Mouse (Mus musculus): ENCODE results near the gene Ephb2.
A peak's percentile ranks its signal among the peaks of the same experiment; 100 is the strongest.

Gene Ephb2

DNA sequence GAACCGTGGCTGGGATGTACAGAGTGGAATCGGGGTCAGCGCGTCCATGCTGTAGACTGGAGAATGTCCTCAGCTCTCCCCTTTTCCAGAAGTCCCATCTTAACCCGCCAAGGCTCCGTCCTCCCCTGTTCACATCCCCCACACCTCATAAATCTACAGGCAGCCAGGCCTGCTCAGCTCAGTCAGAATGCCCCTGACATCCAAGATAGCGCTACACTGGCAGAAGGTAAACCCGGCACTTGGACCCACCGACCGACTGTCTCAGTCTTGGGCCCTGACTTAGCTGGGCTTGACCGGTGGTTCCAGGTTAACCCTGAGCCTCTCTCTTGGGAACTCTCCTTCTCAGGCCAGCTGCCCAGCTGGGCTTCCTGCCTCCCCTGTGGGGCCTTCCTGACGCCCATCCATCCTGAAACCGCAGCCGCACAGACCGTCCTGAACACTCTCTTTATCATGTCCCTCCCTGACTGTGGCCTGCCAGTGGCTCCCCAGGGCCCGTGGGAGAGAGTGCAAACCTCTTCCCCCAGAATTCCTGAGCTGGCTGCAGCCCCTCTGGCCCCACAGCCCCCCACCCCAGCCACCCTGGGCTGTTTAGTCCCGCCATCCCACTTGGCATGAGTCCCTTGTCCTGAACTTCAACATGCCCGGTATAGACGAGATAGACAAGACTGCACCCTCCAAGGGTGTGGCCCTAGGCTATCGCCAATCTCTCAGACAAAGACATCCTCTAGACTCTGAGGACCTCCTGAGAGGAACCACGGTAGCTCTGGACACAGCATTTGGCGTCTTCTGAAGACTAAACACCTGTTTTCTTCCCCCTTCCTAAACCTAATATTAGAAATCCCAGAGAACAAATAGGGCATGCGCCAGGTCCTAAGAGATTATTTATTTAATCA, 37.9 kb downstream of the Ephb2 start:
- no peak for DNase-seq

DNA sequence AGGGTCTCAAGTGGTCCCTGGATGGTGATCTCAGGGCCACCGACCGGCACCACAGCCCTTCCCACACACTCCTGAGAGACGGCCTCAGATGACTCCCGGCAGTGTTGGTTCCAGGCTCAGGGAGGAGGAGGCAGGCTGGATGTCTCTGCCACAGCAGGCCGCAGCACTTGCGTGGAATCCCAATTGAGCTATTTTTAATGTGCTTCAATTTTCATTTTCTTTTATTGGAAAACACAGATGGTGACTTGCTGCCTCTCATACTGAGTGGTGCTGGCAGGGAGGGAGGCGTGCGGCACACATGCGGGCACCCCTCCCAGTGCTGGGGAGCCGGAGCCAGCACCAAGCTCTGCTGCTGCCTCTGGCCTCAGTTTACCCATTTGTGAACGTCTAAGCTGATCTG, 42.5 kb downstream of the Ephb2 start:
- peak; percentile 41 for DNase-seq

DNA sequence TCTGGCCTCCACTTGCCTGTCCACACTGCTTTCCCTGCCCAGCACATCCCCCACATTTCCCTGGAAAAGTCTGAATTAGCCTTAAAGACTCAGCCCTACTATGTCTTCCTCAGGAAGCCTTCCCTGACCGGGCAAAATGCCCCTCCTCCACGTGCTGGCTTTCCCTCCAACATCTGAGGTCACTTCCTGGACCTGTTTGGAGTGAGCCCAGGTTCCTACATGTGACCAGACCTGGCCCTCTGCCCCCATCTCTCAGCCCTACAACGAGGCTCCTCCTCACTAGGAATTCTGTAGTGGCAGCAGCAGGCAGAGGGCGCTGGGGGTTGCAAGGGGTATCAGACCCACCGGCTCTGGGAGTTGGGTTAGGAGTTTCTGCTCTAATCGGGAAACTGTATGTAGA, 46.0 kb downstream of the Ephb2 start:
- peak; percentile 40 for DNase-seq

DNA sequence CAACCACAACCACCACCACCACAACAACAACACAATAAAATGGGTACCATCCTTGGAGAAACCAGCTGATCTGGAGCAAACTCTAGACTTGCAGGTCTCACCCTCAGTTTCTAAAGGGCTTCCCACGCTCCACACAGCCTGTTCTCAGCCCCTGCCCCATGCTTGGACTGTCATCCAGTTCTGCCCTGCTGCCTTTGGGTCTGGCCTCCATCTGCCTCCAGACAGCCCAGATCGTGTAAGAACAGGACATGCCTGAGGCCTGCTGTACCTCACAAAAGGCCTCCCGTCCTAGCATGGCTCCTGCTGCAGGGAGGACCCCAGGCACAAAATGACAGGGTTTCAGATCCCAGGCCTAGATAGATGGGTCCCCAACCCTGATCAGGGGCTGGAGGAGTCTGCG, 48.4 kb downstream of the Ephb2 start:
- DNase-seq = no peak

DNA sequence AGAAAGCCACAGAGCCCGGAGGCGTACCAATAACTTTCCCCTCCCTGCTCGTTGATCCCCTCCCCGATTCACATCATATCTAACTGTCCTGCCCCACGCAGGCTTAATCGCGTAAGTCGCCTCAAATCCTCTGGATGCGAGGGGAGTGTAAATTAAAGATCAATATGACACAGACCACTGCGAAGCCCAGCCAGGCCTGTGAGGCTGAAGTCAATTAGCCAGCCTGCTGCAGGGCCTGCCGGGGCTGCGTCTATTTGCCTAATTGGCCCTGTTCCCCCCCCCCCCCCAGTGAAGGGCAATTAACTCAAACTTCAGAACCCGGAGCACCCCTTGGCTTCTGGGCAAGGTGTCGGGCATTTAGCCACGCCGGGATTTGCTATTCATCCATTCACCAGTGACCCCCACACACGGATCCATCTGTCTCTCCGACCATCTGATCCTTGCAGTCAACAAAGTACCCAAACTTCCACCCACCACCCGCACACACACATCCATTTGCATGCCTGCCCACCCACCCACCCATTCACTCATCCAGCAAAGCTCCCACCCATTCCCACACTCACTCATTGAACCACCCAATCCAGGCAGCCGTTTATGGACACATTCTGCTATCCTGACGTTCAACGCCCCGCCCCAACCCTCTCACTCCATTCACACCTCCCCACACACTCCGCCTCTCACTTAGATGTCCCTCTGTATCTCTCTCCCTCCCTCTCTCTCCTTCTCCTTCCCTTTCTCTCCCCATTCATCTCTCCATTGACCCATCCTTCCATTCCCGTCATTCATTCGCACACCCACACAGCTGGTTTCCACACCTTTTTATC, 49.1 kb downstream of the Ephb2 start:
- no peak for DNase-seq

DNA sequence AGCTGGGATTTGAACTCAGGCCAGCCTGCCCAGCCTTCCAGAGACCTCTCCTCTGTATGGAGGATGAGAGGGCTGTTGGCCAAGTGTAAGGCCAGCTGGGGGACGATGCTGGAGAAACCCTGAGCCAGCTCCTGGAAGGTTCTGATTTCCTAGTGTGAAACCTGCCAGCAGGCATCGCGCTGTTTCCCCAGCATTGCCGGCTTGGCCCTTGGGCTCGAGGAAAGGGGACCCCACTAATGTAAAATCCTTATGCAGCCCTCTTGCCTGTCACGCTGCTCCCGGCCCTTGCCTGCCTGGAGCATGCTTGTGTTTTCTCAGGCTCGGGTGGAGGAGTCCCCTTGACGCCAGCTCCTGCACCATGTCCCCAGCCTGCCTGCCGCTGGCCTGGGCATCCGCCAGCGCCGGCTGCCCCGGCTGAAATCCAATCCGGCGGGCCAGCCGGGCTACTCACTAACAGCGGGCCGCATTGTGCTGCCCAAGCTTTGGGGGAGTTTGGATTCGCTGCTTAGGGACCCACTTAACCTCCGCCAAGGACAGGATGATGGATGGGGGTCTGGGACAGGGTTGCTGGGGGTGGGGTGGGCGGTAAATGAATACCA, 52.1 kb downstream of the Ephb2 start:
- no peak for DNase-seq

DNA sequence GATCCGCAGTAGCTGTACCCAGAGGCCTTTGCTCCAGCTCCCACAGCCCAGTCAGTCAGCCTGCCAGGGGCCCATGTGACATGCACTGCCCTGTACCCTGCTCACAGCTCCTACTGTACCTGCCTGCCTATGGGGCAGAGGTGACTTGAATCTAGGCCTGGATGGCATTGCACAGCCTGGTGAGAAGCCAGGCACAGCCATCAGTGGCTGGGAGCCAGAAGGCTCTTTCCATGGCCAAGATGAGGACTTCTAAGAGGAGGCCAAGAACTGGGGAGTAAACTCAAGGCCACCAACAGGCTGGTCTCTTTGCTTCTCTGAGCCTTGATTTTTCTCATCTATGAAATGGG, 53.2 kb downstream of the Ephb2 start:
- peak; percentile 38 for DNase-seq

DNA sequence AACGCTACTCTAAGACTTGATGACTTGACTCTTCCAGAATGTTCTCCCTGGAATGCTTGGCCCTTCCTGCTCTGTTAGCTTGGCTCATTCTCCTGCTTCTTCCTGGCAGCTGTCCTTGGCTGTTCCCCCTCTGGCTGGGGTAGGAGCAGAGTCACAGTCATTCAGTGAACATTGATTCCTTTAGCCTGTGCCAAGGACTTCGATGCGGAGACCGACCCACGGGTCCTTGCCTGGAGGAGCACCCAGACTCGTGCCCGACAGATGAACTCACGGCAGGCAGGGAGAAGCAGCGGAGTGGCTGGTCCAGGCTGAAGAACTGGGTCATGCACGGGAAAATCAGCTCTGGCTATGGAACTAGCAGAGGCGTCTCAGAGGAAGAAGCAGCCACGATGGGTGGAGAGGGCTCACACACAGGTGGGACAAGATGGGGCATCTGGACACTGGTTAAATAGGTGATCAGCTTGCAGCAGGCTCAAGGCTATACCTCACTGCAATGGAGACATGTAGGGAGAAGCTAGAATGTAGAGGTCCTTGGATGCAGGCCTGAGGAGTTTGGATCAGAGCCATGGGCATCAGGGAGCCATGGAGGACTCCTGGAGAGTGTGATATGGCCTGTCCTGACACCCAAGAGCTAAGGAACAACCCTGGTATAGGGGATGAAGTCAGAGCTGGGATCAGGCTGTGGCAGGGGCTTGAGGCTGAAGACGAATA, 53.8 kb downstream of the Ephb2 start:
- DNase-seq = peak; percentile 42

DNA sequence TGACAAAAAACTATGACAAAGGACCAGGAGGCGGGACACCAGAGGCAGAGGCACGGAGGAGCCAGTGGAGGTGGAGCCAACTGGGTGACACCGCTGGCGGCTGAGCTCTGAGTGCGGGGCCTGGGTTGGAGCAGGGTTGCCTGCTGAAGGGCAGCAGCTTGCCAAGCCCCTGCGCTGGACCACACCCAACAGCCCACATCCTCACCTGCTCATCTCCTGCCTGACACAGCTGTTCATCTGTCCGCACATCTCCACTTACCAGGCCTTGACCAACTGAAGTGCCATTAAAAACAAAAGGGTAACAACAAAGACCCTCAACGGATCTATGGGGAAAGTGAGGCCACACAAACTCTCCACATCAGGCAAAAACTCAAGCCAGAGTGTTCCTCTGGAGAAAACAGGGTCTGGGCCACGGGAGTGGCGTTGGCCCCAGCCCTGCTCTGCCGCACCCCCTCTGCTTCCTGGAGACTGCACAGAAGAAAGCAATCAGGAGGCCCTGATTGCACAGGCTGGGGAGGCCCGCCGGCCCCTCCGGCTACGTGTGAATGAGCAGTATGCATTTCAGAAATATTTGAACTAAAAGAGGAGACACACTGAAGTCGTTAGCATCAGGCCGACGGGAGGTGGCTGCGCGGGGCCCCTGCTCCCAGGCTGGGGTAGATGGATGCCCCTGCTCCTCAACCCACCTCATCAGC, 55.4 kb downstream of the Ephb2 start:
- DNase-seq = no peak

DNA sequence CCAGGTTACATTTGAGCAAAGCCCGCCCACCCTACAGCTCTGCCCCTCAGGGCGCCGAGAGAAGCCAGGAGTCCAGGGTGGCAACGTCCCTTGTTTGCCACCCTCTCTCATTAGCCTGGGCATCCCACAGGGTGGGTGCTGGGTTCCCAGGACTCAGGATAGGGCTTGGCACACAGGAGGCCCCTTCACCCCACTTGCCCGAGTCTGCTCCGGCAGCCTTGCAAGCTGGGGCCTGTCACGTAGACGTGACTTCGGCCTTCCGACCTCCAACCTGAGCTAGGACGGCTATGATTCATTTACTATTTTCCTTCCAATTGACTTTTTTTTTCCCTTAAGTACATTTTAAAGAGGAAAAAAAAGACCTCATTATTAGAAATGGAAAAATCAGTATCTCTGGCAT, 56.6 kb downstream of the Ephb2 start:
- no peak for DNase-seq

DNA sequence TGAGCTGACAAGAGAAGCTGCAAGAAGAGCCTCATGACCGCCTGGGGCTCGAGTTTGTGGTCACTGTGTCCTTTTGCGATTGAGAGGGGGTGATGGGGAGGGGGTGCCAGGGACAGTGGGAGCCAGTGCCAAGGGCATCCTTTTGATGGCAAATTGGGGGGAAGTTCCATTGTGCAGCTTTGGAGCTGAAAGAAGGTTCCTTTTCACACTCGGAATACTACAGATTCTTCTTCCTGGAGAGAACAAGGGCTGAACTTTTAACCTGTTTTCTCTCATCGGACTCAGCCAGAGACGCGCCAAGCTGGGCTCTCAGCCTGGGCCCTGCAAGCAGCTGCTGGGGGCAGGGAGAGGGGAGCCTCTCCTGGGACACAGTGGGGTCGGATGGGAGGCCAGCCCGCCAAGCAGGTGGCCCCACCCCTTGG, 59.3 kb downstream of the Ephb2 start:
- DNase-seq = no peak

DNA sequence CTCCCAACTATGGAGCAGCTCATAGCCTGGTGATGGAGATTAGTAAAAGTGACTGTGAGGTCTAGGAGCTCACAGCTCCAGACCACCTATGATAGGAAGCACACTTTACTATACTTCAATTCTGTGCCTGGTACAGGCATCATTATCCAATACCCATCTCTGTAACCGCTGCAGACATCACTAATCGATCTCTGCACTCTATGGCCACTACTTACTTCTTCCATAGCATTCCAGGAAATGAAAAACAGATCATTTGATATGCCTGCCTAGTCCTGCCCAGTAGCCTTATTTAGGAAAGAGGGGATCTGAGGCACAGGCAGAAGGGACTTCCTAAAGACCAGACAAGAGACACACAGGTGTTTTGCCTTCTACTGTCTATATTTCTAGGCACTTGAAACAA, 59.9 kb downstream of the Ephb2 start:
- no peak for DNase-seq

DNA sequence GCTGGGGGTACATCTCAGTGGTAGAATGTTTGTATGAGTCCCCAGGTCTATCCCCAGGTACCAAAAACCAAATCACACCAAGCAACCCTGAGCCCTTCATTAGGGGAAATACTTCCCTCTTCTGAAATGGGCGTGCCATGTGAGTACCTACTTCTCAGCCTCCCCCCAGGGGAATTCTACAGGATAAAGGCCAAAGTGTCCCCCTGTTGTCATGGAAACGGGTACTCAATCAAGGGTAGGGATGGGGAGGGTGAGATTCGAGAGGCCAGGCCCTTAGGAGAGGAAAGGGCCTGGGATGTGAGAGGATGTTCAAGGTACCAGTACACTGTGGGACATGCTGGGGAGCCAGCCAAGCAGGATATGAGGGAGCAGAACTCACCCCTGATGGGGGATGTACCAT, 61.6 kb downstream of the Ephb2 start:
- DNase-seq = no peak

DNA sequence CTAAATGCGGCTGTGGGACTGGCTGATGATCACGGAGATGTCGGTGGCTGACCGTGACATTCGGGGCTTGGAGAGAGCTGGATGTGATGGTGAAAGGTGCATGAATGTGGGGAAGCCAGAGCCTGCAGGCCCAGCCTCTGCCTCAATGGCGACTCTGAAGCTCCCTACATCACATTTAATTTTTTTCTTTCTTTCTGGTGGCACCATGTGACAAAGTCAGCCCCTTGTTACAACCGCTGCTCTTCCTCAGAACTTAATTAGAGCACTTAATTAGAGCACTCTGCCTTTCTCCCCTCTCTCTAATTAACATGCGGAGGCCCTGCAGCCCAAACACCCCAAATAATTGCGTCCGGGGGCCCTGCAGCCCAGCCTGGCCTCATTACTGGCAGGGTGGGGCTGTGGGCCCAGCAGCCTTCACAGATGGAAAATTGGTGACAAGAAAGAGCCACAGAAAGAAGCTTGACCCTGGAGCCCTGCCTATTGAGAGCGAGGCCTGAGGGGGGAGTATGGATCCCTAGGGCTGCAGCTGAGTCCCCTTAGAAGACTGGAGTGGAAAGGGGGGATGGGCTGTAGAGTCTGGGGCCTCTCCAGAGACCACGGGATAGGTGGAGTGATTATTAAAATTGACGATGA, 62.7 kb downstream of the Ephb2 start:
- DNase-seq = no peak

DNA sequence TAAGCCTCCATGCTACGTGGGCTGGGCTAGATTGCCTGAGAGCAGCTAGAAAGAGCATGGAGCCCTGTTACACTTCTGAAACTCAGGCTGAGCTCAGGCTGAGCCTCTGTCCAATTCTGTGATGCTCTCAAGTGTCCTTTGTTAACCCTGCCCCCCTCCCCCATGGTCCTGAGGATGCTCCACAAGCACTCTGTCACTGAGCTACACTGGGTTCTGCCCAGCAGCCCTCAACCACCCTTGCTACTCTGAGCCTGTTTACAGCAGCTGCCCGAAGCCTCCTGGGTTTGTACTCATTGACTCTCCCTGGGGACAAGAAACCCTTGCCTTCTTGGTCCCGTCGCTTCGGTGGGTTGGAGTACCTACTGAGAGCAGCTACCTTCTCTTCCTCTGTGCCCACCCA, 63.5 kb downstream of the Ephb2 start:
- no peak for DNase-seq

DNA sequence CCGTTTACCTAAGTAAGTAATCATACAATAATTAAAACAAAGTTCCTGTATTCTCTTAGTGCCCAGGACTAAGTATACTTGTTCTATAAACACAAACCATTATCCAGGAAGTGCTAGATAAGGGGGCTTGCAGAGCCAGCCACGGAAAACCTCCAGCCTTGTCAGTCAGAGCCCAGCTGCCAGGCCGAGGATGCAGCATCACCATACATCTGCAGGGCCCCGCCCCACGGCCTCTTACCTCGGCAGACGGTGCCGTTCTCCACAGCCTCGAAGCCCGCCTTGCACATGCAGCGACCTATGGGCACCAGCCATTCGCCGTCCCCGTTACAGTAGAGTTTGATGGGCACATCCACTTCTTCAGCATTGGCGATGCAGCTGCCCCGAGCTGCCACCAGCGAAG, 65.1 kb downstream of the Ephb2 start:
- no peak for DNase-seq

DNA sequence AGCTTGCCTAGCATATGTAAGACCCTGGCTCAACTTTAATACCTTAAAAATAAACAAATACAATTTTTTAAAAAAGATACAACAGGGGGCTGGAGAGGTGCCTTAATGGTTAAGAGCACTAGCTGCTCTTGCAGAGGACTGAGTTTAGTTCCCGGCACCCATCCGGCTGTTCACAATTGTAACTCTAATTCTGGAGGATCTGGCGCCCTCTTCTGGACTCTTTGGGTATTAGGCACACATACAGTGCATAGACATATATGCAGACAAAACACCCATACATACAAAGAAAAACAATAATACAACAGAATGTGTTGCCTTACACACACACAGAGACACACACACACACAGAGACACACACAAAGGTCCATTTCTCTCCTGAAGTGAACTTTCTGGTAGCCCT, 67.3 kb downstream of the Ephb2 start:
- no peak for DNase-seq

DNA sequence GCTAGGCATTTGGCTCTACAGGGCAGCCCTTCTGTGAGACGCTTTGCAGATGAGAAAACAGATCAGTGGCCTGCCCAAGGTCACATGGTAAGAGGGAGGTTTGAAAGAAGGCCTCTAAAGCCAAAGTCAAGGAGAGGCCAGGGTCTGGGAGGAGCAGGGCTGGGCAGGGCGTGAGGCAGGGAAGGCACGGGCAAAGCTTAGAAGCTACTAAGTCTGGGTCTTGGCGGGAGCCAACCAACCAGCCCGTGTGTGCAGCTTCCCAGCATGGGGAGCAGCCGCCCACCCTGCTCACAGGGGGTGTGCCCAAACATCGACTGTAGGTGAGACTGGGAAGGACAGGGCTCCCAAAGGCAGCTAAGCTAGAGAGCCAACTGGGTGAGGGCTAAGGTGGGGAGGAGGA, 70.7 kb downstream of the Ephb2 start:
- no peak for DNase-seq

DNA sequence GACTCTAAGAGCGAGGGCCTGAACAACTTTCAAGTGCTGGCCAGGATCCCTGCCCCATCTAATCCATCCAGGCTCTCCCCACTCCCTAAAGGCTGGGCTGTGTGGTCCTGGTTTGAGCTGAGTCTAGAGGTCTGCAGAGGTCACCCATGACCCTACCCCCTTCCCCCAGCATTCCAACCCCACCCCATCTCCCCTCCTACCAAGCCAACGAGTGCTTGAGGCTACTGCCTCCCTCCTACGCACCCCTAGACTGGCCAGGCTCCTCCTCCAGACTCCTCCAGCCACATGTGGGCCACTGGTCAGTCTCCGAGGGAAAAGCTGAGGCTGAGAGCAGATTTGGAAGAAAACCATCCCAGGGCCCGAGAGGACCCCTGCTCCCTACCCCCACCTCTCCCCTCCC, 72.4 kb downstream of the Ephb2 start:
- no peak for DNase-seq

DNA sequence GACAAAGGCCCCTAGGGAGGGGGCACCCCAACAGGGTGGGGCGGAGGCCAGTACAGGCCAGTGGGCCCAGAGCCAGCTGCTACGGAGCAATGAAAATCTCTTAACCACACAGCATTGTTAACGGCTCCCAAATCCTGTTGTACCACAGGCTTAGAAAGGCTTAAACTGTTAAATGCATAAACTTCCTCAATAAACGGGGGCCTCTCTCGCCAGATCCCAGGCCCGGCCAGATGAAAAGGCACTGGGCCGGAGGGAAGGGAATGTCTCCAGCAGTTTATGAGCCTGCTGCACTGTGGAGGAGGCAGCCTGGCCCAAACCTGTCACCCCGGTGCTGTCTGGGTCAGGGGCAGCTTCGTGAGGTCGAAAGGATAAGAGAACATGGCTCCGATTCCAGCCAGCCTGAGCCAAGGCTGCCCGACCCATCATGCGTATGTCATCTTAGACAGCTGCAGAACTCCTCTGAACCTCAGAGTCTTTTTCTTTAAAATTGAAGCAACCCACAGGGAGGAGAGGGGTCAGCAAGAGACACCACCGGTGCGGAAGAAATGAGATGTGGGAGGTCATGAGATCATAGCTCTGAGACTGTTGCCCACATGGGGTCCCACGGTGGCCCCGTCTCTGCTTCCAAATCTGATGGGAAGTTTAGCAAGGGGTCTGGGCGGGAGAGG, 73.9 kb downstream of the Ephb2 start:
- no peak for DNase-seq

DNA sequence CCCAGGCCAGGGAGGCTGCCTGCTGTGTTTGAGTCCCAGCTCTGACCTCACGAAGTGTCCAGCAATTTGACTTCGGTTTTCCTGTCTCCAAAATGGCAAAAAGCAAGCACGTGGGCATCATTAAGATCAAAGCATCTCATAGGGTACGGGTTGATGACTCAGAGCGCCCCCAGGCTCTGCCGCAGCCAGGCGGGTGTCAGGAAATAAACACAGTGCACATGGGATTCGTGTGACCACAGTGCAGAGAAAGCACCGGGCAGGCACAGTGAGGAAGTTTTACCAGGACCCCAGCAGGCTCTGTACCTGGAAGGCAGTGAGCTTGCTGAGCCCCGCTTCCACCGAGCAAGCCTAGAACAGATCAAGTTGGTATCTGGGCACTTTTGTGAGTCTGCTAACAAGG, 74.9 kb downstream of the Ephb2 start:
- no peak for DNase-seq

DNA sequence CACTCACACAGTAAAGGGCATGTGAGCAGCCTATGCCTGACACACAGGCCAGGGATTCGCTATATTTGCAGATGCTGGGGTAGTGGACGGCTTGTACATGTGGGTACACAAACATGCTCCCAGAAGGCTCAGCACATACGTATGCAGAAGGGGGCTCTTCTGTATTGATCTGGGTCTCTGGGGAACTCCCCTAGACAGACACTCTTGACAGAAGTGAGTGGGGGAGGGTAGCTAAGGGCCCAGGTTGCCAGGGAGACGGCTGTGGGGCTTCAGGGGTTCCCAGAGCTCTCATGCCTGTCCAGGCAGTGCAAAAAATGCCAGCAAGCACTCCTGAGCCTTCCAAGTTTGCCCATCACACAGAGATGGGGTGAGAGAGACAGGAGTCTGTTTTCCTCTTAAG, 78.7 kb downstream of the Ephb2 start:
- no peak for DNase-seq
